Mouse (Mus musculus) testis, postnatal 10 days (tissue): ENCODE data around the gene Syngr4.
A peak's percentile ranks its signal among the peaks of the same experiment; 100 is the strongest.
"Not testable (repeated sequence)": the region's sequence is repeated elsewhere in the genome, so short reads cannot be mapped to it uniquely, and the experiment has no call there.

Experiments
- DNase-seq: peaks from one replicate; pipeline ENCODE4 v3.0.0; 2021; ENCODE audit warnings: low spot score

Syngr4 gene

DNA sequence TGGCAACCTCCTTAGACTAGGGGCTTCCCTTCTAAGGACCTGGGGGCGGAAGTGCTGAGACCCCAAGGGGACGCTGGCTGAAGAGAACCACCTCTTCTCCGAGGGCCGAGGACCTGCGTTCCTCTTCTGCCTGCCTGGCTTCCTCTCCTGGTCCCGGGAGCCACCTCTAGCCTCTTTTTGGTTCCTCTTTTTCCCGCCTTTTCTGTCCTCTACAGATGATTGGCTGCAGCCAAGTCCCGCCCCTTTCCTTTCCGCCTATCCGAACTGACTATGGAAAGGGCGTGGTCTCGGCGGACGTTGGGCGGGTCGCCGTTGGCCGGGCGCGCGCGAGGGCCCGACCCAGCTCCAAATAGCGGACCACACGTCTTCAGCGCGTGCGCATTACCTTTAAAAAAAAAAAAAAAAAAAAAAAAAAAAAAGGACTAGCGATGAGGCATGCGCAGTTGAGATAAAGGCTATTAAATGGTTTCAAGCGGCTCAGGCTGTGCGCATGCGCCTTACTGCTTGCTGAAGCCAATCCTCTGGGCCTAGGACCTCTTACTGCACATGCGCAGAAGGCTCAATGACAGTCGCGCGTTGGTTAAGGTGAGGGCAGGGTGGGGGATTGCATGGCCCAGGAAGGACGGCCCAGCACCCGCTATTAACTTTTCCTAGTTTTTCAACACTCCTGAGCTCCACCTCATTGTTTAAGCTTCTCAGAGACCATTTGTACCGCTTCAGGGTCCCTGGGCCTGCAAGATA is at the start of gene Syngr4, which contains the start of gene Tmem143:
Gene Syngr4, minus strand, starts transcription at position 198 of the 741 bp plus-strand sequence.
Gene Tmem143, plus strand, starts transcription at position 425 of the 741 bp plus-strand sequence.
- peak; percentile 98 for DNase-seq

DNA sequence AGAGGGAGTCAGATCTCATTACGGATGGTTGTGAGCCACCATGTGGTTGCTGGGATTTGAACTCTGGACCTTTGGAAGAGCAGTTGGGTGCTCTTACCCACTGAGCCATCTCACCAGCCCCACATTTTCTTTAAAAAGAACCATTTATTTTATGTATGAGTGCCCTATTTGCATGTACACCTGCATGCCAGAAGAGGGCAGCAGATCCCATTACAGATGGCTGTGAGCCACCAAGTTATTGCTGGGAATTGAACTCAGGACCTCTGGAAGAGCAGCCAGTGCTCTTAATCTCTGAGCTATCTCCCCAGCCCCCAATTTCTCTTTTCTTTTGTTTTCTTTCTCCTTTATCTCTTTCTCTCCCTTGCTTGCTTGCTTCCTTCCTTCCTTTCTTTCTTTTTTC is 46.8 kb upstream of the Syngr4 start:
- not testable (repeated sequence) for DNase-seq

DNA sequence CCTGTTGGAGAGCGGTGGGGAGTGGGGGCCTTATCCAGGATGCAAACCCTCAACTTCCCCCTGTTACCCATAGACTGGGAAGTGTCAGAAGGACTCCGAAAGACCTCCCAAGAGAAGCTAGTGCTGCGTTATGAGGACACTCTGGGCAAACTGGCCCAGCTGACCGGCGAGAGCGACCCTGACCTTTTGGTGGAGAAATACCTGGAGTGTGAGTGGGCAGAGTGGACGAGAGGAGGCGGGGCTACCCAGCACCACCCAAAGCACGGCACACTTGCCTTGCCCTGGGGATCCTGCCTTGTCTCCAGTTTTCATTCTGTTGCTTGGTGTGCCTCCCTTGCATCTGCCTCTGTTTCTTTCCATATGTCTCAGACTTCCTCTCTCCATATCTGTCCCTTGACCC is 45.5 kb upstream of the Syngr4 start:
- DNase-seq, result no peak

DNA sequence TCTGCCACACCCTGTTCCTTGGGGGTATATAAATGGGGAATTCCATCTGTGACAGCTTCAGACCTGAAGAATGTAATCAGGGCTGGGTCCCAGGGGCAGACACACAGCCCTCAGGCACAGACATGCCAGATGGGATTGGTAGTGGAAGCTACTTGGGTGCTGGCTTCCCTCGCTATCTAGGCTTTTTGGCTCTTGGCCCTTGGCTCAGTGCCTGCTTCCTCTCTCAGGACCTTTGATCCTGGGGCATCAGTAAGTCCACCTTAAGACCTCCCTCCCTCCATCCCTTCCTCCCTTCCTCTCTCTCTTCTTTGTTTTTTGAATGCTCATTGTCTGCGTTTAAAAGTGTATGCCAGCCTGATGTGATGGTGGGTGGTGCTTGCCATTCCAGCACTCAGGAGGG is 43.3 kb upstream of the Syngr4 start:
- no peak for DNase-seq

DNA sequence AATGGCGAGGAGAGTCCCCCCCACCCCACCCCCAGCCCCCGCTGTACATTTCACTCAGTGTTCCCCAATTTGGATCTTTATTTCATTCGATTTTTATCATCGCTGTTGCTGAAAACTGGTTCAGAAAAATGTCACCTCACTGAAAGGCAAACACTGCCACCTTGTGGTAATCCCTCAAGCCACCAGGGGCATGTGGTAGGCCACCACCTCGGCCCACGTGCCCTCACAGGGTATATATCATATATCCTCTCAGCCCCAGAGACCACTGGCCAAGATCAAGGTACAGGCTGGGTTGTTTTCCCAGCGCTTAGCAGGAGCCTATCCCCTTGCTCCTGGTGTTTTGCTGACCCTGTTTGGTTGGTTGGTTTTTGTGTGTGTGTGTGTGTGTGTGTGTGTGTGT is 38.6 kb upstream of the Syngr4 start:
- DNase-seq, result peak; percentile 73

DNA sequence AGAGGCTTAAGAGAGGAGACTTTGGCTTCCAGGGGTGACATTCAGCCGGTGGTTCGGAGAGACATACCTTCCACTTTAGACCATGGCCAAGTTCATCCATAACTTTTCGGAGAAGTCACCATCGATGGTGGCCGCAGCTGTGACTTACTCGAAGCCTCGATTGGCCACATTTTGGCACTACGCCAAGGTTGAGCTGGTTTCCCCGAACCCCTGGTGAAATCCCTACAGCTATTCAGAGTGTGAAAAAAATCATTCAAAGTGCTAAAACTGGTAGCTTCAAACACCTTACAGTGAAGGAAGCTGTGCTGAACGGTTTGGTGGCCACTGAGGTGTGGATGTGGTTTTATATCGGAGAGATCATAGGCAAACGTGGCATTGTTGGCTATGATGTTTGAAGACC is 37.3 kb upstream of the Syngr4 start:
- not testable (repeated sequence) for DNase-seq

DNA sequence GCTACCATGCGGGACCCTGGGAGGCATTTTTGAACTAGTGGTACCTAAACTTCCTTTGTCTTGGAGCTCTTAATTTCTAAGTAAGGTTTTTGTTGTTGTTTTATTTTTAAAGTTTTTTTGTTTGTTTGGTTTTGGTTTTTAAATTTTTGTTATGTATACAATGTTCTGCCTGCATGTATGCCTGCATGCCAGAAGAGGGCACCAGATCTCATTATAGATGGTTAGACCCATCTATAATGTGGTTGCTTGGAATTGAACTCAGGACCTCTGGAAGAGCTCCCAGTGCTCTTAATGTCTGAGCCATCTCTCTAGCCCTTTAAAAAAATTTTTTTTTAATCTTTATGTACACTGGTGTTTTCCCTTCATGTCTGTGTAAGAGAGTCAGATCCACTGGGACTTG is 33.2 kb upstream of the Syngr4 start:
- no peak for DNase-seq

DNA sequence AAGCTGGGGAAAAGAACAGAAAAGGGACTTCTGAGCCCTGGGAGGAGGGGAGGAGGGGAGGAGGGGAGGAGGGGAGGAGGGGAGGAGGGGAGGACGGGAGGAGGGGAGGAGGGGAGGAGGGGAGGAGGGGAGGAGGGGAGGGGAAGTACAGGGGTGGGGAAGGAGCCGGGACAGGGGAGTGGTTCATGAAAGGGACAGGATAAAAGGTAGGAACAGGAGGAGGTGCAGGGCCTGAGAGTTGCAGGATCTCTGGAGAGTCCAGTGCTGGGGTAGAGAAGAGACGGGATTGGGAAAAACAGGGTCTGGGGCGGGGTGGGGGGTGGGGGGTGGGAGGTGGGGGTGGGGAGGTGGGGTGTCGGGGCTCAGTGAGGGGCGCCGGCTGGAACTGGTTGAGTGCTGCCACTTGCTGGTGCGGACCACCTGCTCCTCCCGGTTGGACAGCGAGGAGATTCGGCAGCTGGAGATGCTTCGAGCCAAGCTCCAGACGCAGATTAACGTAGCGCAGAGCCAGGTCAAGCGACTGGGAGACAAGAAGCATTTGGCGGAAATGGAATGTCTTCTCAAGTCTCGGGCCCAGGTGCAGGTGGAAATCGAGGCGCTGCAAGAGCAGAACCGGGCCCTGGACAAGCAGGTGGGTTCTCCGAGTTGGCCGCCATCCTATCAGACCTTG is 32.2 kb upstream of the Syngr4 start:
- DNase-seq, result no peak

DNA sequence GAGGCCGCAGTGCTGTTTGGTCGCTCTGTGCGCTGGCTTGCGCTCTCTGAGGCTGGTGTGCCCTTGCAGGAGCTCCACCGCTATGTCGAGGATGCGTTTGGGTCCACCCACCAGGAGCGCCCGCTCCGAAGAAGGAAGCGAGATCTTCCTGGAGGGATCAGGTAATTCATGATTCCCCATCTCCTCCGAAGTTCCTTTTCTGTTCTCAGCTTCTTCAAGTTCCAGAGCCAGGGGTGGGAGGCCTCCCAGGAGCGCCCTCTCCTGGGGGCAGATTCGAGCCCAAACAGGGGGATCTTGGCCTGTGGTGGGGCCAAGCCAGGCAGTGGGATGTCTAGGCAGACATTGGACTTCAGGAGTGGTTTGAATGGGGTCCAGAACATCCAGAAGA is 27.9 kb upstream of the Syngr4 start:
- DNase-seq, result peak; percentile 70

DNA sequence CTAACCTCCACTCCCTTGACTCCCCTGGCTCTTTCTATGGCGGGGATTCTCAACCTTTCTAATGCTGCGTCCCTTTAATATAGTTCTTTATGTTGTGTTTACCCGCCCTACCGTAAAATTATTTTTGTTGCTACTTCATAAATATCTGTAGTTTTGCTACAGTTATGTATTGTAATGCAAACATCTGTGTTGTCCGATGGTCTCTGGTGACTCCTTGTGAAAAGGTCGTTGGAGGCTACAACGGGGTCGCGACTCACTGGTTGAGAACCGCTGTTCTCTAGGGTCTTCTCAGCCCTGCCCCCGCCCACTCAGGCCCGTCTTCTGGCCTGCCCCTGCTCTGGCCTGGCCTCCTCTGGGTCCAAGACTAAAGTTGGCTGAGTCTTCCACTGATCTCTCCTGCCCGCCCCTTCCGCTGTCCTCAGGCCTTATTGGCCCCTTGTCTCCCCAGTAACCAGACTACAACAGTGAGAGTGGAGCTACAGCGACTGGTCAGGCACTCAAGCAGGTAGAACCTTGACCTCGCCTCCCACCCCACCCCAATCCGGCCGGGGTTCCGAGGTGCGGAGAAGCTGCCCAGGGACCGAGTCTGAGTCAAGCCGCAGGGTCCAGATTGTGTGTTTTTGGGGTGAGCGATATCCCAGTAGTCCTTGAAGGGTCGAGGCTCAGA is 27.4 kb upstream of the Syngr4 start, which contains the start of gene Ccdc114:
Gene Ccdc114, plus strand, starts transcription at position 311 of the 667 bp plus-strand sequence.
- DNase-seq, result peak; percentile 87

DNA sequence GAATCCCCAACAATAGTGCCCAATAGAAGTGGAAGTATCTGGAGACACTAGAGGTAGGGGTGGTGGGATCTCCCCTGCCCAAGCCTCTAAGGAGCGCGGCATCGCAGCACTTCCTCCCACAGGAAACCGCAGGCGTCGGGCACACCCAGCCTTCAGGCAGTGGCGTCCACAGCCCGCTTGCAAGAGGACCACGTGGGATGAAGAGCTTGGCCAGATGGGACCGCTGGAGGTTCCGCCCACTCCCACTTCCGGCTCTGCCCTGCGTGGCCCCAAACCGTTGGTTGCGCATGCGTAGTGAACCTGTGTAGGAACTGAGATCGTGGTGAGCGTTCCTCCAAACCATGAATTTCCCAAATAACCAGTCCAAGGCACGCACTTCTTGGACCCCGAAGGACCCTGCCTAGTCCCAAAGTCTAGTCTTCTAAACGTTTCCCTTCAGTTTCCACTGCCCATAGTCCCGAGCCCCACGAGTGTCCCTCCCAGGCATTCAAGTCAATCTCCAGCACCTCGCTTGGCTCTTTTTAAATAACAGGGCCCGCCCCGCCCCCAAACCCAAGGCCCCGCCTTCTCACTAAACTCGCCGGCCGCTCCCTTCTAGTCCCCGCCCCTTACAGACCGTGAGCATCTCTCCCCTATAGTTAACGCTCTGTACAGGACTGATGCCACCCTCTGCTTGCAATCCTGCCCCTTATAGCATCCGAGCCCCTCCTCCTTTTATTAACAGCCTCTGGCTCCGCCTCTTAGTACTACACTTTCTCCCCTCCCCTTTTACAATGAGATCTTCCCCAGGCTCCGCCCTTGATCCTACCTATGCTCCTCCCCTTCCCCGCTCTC is 26.6 kb upstream of the Syngr4 start:
- DNase-seq, result peak; percentile 94

DNA sequence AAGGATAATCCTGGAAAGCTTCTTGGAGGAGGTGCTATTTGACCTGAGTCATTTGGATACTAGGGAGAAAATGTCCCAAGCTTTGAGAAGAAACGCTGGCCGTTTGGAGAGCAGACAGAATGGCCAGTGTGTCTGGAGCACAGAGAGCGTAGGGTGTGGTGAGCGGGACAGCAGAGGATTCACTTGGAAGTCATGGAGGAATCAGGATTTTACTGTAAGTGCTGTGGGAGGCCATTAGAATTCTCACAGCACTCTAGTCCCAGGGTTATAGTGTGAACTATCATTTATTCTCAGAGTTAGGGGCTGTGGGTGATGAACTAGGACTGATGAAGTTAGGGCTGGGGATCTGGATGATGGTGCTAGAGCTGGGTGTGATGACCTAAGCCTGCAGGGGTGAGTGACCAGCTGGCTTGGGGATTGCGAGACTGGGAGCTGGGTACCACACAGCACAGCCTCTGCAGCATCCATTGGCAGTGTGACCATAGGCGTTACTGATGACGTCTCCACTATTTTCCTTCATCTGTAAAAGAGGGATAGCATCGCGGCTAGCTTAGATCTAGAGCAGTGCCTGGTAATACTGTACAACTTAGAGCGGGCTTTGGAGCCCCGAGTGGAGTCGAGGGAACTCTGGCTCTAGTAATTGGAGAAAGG is 25.6 kb upstream of the Syngr4 start:
- no peak for DNase-seq

DNA sequence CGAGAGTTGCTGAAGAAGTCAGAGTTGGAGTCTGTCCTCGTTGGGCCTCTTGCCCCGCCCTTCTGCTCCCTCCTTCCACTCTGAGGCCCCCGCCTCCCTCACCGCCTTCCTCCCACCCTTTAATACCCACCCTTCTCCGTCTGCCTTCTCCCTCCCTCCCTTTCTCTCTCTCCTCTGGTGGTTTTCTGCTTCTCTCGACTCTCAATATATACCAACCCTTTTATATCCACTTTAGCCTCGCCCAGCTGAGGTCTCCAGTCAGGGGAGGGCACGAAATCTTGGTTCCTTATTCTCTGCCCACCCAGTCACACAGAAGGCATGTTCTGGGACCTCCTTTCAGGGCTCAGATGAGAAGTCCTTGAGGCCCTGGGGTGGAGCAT is 24.7 kb upstream of the Syngr4 start, which contains the start of gene Emp3:
Gene Emp3, minus strand, starts transcription at position 163 of the 380 bp plus-strand sequence.
- DNase-seq, result peak; percentile 78

DNA sequence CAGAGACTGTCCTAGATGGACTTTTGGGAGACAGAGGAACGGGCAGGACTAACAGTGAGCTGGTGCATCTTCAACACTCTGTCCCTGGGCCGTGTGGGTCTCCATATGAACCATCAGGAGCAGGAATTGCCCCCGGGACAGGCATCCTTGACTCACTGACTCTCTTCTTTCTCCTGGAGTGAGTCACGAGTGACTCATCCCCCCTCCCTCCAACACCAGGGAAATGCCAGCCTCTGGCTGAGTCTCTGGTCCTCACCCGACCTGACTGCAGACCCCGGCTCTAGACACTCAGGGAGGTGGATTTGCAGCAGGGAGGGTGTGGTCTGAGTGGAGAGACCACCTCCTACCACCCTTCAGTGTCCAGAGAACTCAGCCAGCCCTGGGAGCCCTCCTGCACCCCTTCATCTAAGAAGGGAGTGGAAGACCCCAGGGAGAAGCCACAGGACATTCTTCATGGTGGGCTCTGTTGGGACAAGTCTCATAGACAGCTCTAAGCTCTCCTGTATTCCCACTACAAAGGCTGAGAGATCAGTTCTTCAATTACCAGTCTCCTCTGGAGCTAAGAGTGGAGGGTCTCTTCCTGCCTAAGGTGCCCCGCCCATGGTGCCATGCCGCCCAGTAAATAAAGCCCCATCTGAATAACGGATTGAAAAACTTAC is 24.2 kb upstream of the Syngr4 start:
- DNase-seq, result no peak

DNA sequence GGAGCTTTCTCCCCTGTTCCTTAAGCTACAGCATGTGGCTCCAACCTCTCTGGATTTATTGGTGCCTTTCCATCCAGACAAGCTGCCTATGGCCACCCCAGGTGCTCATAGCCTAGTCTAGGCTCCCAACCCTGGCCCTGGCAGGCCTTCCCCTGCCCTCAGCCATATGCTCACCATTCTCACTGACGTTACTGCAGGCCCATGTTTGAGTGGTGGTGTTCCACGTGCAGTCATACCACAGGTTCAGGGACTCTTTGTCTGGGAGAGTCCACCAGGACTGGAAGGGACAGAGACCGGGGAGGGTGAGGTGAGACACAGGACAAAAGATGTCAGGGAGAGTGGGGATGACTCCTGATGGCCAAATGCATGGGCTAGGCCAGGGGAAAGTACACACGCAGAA is 23.2 kb upstream of the Syngr4 start:
- no peak for DNase-seq

DNA sequence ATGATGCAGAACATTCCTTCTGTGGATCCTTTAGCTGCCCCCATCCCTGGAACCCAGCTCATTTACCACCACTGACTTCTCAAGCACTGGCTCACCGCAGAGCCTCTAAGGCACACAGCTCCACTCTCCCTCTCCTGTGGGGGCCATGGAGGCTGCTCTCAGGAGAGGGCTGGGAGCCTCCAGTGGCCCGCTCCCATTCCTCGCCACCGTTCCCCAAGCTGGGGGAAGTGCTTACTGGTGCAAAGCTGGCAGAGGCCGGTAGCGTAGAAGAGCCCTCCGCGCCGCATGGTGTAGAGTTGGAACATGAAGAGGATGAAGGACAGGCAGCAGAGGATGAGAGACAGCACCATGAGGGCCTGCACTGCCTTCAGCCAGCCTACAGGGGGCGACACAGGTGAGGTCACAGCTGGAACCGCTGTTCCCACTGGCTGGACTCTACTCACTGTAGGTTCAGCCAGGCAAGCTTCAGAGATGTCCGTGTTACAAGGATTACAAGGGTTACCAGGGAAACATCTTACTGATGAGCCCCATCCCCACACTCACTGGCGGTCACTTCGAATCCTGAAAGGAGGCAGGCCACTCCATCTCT is 22.7 kb upstream of the Syngr4 start:
- DNase-seq, result peak; percentile 70

DNA sequence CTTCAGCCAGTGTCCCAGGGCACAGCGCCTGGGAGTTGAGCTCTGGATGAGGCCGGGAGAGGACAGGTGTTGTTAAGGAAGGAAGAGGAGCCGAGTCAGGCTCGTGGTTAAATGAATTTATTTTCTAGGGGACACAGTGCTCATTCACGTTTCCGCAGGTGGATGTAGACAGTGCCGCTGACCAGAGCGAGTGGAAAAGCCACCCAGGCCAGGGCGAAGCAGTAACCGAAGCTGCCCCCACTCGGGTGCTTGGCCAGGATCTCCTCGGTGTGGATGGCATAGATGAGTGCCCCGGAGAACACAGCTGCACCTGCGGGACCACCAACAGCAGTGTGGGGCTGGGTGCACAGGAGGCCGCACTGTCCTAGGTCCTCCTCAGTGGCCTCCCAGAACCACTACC is 21.4 kb upstream of the Syngr4 start:
- DNase-seq, result no peak

DNA sequence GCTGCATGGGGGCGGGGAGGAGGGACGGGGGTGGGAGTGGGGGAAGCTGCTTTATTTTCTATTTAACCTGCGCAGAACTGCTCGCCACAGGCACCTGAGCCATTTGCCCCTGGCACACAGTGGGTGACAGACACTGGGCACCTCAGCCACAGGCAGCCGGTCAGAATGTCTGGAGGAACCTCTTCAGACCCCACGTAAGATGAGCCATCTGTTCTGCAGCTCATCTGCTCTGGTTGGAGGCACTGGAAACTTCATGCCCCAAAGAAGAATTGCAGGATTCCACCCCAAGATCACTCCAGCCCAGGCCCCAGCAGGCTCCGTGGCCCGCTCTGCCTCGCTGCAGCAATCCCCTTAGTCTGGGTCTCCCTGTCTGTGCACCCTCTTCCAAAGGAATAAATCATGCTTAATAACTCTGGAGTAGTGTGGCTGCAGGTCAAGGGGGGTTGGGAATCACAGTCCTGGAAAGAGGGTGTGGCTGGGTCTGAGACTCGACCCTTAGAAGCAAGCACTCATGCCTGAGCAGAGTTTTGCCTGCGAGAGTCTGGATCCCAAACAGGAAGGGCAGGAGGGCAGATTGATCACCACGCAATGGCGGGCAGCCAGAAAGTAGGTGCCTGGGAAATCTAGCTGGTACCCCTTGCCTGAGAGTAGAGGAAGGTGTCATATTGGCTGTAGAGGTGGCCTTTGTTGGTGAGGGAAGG is 20.6 kb upstream of the Syngr4 start:
- DNase-seq, result no peak

DNA sequence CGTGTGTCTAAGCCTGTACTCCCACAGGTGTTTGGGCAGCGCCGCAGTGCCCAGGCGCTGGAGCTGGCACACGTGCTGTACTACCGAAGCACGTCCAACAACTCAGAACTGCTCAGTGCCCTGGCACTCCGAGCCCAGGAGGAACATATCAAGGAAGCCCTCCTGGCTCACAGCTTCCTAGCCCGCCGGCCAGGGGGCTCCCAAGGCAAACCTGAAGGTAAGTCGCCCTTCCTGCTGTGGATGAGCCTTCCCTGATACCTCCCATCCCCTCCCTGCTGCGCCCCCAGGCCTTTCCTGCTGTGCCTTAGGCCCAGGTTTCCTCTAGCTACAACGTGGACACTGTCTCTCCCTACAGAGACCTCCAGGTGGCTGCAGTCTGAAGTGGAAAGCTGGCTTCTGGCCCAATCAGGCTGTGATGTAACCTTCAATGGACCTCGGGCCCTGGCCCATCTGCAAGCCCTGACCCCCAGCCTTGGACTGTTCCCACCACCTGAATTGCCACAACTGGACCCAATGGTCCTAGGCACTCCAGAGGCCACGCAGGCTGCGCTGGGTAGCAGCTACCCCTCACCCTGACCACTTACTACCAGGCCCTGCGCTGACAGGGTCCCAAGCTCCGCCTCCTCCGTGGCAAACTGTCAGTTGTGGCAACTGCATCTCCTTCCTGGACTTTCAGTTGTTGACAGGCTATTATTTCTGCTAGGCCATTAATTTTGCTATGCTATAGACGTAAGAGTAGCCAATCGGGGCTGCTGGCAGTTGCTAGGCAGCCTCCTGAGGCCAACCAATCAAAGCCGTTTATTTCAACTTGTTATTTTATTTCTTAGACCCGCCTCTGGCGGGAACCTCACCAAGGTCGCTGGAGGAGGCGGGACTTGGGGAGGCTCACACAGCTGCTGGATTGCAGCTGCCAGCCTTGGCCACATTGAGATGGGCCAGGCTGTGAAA is 19.8 kb upstream of the Syngr4 start:
- DNase-seq, result peak; percentile 89
